Mouse (Mus musculus) heart, postnatal 0 days (tissue): ENCODE measurements at regions not wholly inside any gene's neighbourhood (a gene's known extent, or its start where the extent isn't known, plus 50 kb on each side); places are given as distances from the start of the nearest gene placed in this dataset.

Experiments used
- CTCF ChIP-seq: IDR thresholded peaks from 2 replicates; pipeline ENCODE4 v1.5.1; 2016; ENCODE audit warnings: antibody characterized with exemption, control low read depth, low read depth
- EP300 ChIP-seq: IDR thresholded peaks from 2 replicates; pipeline ENCODE4 v1.6.1; 2016; ENCODE audit warnings: antibody characterized with exemption, low read depth

DNA sequence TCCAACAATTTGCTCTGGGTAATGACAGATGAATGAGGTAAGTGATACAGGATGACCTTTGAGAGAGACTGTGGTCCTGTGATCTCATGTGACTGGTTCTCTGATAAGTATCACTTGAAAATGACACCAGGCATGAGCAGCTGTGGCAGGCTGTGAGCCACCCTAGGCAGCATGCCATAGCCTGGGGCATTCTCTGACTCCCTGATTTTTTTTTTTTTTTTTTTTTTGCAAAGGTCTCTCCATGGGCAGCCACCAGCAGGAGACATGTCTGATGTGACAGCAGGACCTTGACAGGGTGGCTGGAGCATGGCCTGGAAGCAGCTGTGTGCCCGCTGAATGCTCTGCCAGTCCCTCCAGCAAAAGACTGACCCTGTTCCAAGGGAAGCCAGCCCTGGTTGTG is 116.4 kb upstream of the Vldlr start:
- TF ChIP-seq CTCF: 0 out of 2 replicates have a peak, but pooled peaks have one; percentile 0
- peak; percentile 99 for TF ChIP-seq EP300
